Mouse (Mus musculus) hindbrain, embryonic 16.5 days (tissue): ENCODE results near the gene Alms1. TPM values are rescaled to one million over a fixed set of nuclear protein-coding genes. Genes with fewer than 3 reads are reported as not detected.
"Not testable (repeated sequence)": the region's sequence is repeated elsewhere in the genome, so short reads cannot be mapped to it uniquely, and the experiment has no call there.

ENCODE experiments used
- ATAC-seq: fragments of 200-750 bp; cut with Nextera tagmentation; 2 replicates; pipeline ENCODE4 v1.8.0; 2017; ENCODE audit warnings: moderate TSS enrichment, moderate library complexity
- H3K27ac ChIP-seq: fragments of 300-500 bp; sonication (generic); 2 replicates; pipeline ENCODE4 v1.5.1; 2014; ENCODE audit warnings: low read depth, mild to moderate bottlenecking, control low read depth, low read length, moderate library complexity
- H3K27me3 ChIP-seq: fragments of 300-500 bp; sonication (generic); replicated peaks from 2 replicates; pipeline ENCODE4 v1.6.1; 2014; ENCODE audit warnings: low read length; ENCODE audit not compliant: control insufficient read depth, insufficient read depth
- H3K36me3 ChIP-seq: fragments of 300-500 bp; sonication (generic); 2 replicates; pipeline ENCODE4 v1.6.1; 2014; ENCODE audit warnings: mild to moderate bottlenecking, low read length, moderate library complexity, mixed read lengths; ENCODE audit not compliant: control insufficient read depth, insufficient read depth
- H3K4me1 ChIP-seq: fragments of 300-500 bp; sonication (generic); 2 replicates; pipeline ENCODE4 v1.6.1; 2014; ENCODE audit warnings: low read depth, low read length; ENCODE audit not compliant: control insufficient read depth, insufficient read depth
- H3K4me2 ChIP-seq: fragments of 300-500 bp; sonication (generic); 2 replicates; pipeline ENCODE4 v1.6.1; 2014; ENCODE audit warnings: mild to moderate bottlenecking, low read length, control low read depth, moderate library complexity
- H3K4me3 ChIP-seq: fragments of 300-500 bp; sonication (generic); 2 replicates; pipeline ENCODE4 v1.5.1; 2014; ENCODE audit warnings: mild to moderate bottlenecking, low read length, control low read depth, moderate library complexity
- H3K9ac ChIP-seq: fragments of 300-500 bp; sonication (generic); 2 replicates; pipeline ENCODE4 v1.6.1; 2014; ENCODE audit warnings: low read depth, mild to moderate bottlenecking, control low read depth, low read length, moderate library complexity
- H3K9me3 ChIP-seq: fragments of 300-500 bp; sonication (generic); 2 replicates; pipeline ENCODE4 v1.6.1; 2014; ENCODE audit warnings: mild to moderate bottlenecking, low read length, moderate library complexity; ENCODE audit not compliant: control insufficient read depth
- WGBS: fragments of 180-500 bp; shearing (Covaris S2); extraction: QIAGEN DNeasy Blood & Tissue Kit; methylation state at CpG from one replicate; pipeline ENCODE4 v1.1.7; 2014; 5-methylcytosine and 5-hydroxymethylcytosine counted together
- microRNA-seq: library from miRNA; unstranded; fragments of <30 nt; microRNA quantifications from one replicate; pipeline ENCODE4, GENCODE M21; 2017
- polyA plus RNA-seq: library from polyadenylated mRNA; unstranded; fragments of >200 nt; fragmentation: Nextera tagmentation; extraction: Ambion mirVana; gene quantifications from 2 replicates; pipeline ENCODE4 v1.2.1, GENCODE M21; 2015

Alms1 gene
- polyA plus RNA-seq, 1 experiment from 2014 or later, result 4.3 TPM

DNA sequence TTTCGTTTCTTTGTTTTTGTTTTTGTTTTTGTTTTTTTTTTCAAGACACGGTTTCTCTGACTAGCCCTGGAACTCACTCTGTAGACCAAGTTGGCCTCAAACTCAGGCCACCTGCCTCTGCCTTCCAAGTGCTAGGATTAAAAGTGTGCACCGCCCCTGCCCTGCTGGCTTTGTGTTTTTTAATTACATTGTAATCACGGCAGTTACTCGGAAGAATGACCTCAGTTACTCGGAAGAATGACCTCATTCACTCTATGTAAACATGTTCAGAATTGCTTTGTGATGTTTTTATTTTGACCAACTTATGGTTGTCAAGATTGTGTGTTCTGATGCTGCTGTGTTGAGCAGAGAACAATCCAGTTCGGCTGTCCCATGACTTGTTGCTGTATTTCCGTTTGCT, 45.8 kb downstream of the Alms1 start:
- Histone ChIP-seq H3K9me3 (no peaks in the 10 kb centered on the region), H3K4me3 (no peak overlapping the region), H3K9ac (no peak overlapping the region), H3K27me3 (no peaks in the 10 kb centered on the region), H3K4me2 (no peak overlapping the region), H3K27ac (no peak overlapping the region), H3K36me3 (peaks cover 21% of the 10 kb centered on the region), H3K4me1 (no peaks in the 10 kb centered on the region)
- ATAC-seq, result no peak
- WGBS, result 36% methylated on average over 8 of the region's 8 CpGs

DNA sequence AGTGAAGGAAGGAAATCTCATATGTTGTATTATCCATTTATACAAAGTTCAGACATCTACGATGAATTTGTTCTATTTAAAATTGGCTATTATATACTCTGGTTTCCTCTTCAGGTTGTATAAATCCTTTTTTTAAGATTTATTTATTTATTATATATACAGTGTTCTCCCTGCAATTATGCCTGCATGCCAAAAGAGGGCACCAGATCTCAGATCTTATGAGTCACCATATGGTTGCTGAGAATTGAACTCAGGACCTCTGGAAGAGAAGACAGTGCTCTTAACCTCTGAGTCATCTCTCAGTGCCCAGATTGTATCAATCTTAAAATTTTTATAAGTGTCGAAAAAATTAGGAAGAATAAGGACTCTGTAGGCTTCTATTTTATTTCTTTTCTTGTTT, 65.9 kb downstream of the Alms1 start:
- H3K27me3 ChIP-seq, result no peaks in the 10 kb centered on the region
- WGBS, result 97% methylated on average over 2 of the region's 2 CpGs
- H3K36me3 ChIP-seq, result peaks cover 7% of the 10 kb centered on the region; the same call in 1 of the 2 replicates
- no peaks in the 10 kb centered on the region for H3K9me3 ChIP-seq
- no peak overlapping the region for H3K4me2 ChIP-seq
- H3K9ac ChIP-seq, result no peak overlapping the region
- H3K27ac ChIP-seq, result no peak overlapping the region
- ATAC-seq, result no peak
- no peak overlapping the region for H3K4me3 ChIP-seq
- H3K4me1 ChIP-seq, result no peaks in the 10 kb centered on the region

DNA sequence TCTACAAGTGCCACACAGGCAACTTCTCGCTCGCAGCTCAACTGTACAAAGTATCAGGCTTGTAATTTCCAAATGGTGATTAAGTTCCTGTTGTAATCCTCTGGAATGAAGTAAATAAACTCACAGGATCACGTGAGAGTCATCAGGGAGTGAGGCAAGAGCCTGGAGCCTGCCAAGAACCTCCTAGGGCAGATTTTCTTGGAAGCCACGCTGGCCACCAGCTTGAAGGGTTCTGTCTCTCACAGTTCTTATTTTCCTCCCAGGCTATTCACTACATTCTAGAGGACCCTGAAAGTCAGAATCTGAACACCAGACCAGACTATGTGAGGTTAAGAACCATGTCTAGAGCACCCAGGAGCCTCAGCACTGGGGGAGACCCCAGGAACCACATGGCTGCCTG, 114.6 kb downstream of the Alms1 start:
- not testable (repeated sequence) for H3K36me3 ChIP-seq, H3K9me3 ChIP-seq, H3K4me2 ChIP-seq, H3K27me3 ChIP-seq, ATAC-seq, H3K4me3 ChIP-seq, H3K9ac ChIP-seq, H3K4me1 ChIP-seq, H3K27ac ChIP-seq
- WGBS, result 84% methylated on average over 2 of the region's 4 CpGs

DNA sequence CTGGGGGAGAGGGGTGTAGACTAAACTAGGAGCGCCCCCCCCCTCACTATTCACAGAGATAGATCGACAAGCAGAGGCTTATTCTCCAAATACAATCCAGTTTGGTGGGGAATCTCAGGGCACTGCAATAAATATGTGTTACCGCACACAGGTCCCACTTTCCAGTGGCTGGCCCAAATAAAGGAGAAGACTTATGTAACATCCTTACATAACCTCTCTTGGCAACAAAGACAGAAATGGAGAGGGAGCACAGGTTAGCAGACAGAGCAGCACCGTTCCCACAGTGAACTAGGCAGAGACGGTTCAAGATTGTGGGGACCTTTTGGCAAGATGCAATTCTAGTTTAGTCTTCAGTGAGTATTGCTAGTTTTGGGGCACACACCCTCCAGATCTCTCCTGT, 121.9 kb downstream of the Alms1 start:
- H3K4me2 ChIP-seq, H3K4me1 ChIP-seq, H3K36me3 ChIP-seq, H3K9ac ChIP-seq, ATAC-seq, H3K27me3 ChIP-seq, H3K4me3 ChIP-seq, H3K9me3 ChIP-seq, H3K27ac ChIP-seq: not testable (repeated sequence)
- 90% methylated on average over 5 of the region's 5 CpGs for WGBS

DNA sequence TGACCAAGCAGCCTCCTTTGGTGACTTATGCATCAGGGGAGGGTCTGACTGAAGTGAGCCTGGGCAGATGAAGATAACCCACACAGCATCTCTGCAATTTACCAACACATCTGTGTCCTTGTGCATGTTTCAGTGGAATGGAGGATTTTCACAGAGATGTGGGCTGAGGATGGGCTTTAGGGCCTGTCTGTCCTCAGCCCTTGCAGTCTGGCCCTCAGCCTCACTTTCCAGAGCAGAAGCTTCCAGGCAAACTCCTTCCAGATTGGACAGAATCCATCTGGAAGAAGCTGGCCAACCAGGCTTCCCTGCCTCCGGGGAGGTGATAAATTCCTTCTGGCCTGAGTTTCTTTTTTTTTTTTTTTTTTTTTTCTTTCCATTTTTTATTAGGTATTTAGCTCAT, 122.3 kb downstream of the Alms1 start:
- ATAC-seq, H3K9me3 ChIP-seq, H3K9ac ChIP-seq, H3K27ac ChIP-seq, H3K4me1 ChIP-seq, H3K4me2 ChIP-seq, H3K4me3 ChIP-seq, H3K36me3 ChIP-seq, H3K27me3 ChIP-seq: not testable (repeated sequence)
- WGBS, result 100% methylated on average over 1 of the region's 1 CpGs

DNA sequence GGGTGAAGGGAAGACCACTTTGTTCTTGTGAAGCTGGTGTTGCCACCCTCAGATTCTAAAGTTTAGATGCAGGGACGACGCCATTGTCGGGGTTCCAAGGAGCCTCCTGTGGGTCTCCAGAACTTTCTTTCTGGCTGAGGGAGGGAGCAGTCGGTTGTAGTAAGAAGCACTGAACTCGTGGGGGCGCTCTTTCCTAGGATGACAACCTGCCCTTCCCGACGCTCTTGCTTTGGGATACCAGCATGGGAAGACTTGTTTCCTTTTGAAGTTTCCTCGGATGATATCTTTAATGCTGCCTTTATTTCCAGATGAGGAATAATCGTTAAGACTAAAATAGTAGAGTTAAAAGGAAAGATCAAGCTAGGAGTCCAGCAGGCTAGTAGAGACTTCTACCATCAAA, 125.8 kb downstream of the Alms1 start, which contains the start of gene Nat8f7:
TSS of gene Nat8f7 (minus strand) at position 101 of the 400 bp plus-strand sequence.
- H3K4me2 ChIP-seq, H3K36me3 ChIP-seq, H3K4me3 ChIP-seq, H3K4me1 ChIP-seq, H3K9me3 ChIP-seq, H3K27me3 ChIP-seq, H3K9ac ChIP-seq, H3K27ac ChIP-seq, ATAC-seq: not testable (repeated sequence)
- WGBS, result 82% methylated on average over 9 of the region's 10 CpGs

Small RNAs within 50 kb of the gene (microRNA-seq; reads per million reads assigned to microRNA genes)
- gene Gm27317, result not detected

Other genes starting within 250 kb of the Alms1 start
- gene Rab11fip5, start 212.9 kb upstream of the Alms1 start, polyA plus RNA-seq, result 24.3 and 28.6 TPM in 2 replicates
- gene Noto, start 163.6 kb upstream of the Alms1 start, polyA plus RNA-seq, result not detected in 2 replicates
- 81.4 and 82.8 TPM in 2 replicates for gene Smyd5, start 155.5 kb upstream of the Alms1 start, polyA plus RNA-seq
- 561 TPM in 2 replicates for gene Cct7, start 136.0 kb upstream of the Alms1 start, polyA plus RNA-seq
- 33.2 and 34.9 TPM in 2 replicates for gene Pradc1, start 135.6 kb upstream of the Alms1 start, polyA plus RNA-seq
- 9.8 and 10.3 TPM in 2 replicates for gene Fbxo41, start 84.5 kb upstream of the Alms1 start, polyA plus RNA-seq
- gene Egr4, start 73.9 kb upstream of the Alms1 start, polyA plus RNA-seq, result not detected in 2 replicates
- 0.08 TPM in 1 of 2 replicates, not detected in the other for gene Nat8f7, start 125.7 kb downstream of the Alms1 start, polyA plus RNA-seq
- 0.23 and 0.35 TPM in 2 replicates for gene Nat8f3, start 178.2 kb downstream of the Alms1 start, polyA plus RNA-seq
- not detected in 2 replicates for gene Nat8f6, start 233.4 kb downstream of the Alms1 start, polyA plus RNA-seq
- 0.36 TPM in 1 of 2 replicates, not detected in the other for gene Nat8f5, start 233.4 kb downstream of the Alms1 start, polyA plus RNA-seq
- 0.23 TPM in 1 of 2 replicates, not detected in the other for gene Nat8, start 244.6 kb downstream of the Alms1 start, polyA plus RNA-seq